Mouse (Mus musculus) liver, embryonic 14.5 days (tissue): ENCODE data around the gene Aacs.

Experiments
- CTCF ChIP-seq: IDR thresholded peaks from 2 replicates; pipeline ENCODE4 v1.5.1; 2016; ENCODE audit warnings: antibody characterized with exemption, low read depth, control low read depth
- EP300 ChIP-seq: IDR thresholded peaks from 2 replicates; pipeline ENCODE4 v1.6.1; 2016; ENCODE audit warnings: antibody characterized with exemption, low read depth

DNA sequence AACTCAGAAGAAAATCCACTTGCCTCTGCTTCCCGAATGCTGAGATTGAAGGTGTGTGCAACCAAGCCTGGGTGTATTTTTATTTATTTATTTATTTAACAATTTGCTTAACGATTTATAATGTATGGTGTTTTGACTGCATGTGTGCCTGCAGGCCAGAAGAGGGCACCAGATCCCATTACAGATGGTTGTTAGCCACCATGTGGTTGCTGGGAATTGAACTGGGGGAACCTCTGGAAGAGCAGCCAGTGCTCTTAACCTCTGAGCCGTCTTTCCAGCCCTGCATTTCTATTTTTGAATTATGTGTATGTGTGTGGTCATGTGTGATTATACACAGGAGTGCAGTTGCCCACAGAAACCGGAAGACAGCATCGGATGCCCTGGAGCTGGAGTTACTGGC is 32.3 kb upstream of the Aacs start:
- TF ChIP-seq CTCF, result peak; percentile 64
- TF ChIP-seq EP300, result no peak
